Mouse (Mus musculus) kidney, postnatal 14 days (tissue): ENCODE results near the gene Iqcc.

Source experiments
- DNase-seq: peaks from one replicate; pipeline ENCODE4 v3.0.0; 2022; ENCODE audit warnings: mixed read lengths

The Iqcc gene

DNA sequence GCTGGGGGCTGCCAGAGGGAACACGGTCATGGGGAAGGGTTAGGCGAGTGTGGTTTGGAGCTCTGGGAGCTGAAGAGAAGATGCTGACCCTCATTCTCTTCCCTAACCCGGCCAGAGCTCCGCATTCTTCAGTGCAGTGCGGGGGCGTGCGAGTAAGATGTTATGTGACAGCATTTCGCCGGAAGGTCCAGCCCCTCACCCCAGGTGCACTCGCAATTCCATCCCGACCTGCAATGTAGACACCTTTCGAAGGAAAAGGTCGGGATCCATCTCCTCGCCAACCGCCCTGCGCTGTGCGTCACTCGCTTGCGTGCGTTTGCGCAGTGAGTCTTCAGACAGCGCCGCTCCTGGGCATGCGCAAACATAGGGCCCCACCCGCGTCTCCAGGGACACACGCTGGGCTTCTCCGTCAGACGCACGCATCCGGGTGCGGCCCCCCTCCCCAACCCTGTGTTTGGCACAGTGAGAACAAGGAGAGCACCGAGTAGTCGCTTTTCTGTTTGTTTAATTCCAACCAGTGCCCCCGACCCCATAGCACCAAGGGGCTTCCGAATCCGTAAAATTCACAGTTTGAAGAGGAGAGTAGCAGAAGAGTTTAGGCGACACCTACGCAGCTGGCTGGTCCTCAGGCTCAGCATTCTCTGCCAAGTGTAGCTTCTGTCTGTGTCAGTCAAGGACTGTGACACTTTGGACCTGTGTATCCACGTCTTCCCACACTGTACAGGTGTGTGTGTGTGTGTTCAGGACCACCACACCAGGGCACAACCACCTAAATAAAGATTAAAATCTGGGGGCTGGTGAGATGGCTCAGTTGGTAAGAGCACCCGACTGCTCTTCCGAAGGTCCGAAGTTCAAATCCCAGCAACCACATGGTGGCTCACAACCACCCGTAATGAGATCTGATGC, at the start of gene Iqcc:
Iqcc (minus strand) TSS at position 314 of the 906 bp plus-strand sequence.
- peak; percentile 97 for DNase-seq

DNA sequence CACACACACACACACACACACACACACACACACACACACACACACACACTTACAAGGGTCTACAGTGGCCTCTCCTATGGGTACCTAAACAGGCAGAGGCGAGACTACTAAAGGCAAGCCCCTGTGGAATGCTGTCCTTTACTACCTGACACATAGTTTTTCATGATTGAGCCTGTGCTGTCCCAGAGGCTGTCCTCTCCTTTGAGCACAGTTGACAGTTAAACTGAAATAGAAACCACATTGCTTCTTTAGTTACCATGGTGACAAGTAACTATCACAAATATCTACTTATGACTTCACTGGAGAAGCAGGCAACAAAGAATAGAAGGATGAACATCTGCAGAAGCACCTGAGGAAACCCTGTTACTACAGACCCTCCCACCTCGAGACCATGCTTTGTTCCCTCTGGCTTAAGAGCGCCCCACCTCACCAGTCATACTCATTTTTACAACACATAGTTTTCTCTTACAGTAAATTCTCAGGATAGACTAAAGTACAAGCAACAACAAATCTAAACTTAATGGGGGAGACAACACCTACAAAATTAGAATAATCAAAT, 43.4 kb upstream of the Iqcc start:
- DNase-seq: no peak

DNA sequence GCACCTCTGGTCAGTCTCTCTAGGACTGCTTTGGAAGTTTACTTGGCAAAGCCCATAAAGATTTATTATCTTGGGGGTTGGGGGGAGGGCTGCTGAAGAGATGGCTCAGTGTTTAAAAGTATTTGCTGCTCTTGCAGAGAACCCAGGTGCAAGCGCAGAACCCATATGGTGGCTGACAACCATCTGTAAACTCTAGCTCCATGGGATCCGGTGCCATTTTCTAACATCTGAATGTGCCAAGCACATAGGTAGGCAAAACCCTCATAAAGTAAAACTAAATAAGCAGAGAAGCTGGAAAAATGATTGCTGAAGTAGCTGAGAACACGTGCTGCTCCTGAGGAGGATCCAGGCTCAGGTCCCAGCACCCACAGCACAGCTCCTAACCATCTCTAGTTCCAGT, 42.7 kb upstream of the Iqcc start:
- DNase-seq: no peak

DNA sequence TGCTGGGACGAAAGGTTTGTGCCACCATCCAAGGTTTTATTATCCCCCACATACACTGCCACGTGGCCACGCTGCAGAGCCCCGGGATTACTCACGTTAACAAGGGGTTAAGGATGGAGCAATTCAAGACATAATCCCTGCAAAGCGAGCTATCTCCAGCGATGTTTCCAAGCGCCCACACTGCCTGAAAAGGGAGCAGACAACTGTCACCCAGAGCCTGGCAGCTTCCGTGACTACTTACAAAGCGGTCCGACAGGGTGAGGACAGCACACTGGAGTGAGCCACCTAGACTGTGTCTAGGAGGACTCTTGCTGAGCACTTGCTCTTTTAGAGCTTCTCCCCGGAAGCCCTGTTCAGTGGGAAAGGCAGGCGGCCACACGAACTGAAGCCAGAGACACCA, 35.9 kb upstream of the Iqcc start:
- no peak for DNase-seq

DNA sequence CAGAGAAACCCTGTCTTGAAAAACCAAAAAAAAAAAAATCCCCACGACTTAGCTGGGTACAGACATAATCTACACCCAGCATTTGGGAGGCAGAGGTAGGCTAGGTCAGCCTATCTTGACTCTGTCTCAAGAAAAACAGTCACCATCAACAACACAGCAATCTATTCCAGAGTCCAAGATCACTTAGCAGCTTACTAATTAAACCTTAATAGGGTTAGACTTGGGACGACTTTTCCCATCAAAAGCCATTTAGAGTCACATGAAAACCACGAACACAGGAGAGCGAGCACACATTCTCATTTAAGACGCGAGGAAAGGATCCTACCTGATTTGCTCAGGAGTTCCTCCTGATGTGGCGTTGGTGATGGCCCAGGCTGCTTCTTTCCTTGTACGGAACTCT, 31.5 kb upstream of the Iqcc start:
- DNase-seq: no peak

DNA sequence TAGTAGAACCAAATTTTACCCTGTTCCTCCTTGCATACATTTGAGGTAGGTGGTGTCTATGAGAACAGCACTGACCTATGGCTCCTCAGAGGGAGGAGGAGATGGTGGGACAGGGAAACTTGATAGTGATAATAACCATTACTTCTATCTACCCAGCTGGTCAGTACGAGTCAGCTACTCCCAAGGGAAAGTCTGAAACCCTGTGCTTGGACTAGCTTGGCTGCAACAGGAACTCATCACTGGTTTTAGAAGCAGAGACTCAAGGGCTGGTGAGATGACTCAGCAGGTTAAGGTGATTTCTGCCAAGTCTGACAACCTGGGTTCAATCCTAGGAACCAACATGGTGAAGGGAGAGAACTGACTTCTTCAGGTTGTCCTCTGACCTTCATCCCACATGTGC, 29.8 kb upstream of the Iqcc start:
- no peak for DNase-seq

DNA sequence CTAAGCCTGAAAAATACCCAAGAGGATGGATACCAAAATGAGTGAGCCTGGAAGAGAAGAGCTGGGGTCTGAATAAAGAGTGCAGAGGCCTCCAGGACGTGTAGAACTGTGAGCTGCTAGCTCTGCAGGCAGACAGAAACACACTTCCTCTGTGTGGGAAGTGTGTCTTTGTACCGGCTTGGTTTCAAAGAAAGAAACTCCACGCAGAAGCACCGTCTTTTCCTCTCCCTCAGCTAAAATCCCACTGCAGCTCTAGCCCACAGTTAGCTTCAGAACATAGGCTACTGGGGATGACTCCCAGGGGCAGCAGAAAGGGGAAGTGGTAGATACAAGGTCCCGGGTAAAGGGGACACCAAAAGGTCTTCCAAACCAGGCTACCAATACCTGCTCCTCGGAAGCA, 26.3 kb upstream of the Iqcc start:
- DNase-seq: no peak

DNA sequence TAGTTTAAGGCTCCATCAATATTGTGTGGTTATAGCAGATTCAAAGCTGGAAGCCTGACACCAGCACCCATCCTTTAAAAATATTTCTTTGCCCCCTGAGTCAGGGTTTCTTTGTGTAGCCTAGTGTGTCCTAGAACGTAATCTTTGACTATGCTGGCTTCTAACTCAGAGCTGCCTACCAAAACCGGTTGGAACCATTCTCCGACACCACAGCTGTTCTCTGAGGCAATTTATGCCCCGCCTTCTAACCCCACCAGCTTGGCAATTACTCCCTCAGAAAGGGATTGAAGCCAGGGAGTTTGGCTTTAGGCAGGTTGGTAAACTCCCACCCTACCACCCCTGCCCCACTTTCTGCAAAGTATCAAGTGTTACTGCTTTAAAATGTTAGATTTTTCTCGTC, 22.9 kb upstream of the Iqcc start:
- peak; percentile 36 for DNase-seq

DNA sequence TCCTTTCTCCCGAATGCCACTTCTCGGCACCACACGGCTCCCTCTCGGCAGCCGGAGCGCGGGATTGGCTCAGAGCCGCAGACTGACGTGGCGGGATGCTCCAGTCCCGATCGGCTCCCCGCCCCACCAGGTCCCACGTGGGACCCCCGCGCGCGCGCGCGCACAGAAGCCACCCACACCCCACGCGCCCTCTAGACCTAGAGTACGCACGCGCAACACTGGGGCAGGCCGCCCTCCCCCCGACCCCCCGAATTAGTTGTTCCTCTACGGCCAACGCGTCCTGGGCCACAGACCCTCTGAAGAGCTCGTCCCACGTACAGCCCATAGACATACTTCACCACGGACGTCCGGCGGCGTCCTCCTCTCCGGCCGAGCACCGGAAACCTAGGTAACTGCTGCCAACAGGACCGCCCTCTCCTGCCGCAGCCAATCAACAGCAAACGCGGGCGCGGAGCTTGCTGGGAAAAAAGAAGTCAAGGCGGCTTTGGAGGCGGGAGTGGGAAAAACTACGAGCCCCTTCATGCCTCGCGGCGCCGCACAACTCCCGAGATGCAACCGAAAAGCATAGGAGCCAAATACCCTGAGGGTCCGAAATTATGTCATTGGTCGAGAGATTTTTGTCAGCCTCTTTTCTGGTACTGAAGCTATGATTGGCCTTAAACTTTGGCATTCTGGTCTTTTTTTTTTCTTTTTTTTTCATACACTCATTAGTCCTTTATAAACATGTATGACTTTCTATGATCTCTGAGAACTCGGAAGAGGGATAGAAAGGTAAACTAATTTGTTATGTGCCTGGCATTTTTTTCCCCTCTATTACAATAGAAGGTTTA, 22.0 kb upstream of the Iqcc start, which contains the start of gene Txlna:
Txlna (minus strand) TSS at position 428 of the 830 bp plus-strand sequence.
- peak; percentile 98 for DNase-seq

DNA sequence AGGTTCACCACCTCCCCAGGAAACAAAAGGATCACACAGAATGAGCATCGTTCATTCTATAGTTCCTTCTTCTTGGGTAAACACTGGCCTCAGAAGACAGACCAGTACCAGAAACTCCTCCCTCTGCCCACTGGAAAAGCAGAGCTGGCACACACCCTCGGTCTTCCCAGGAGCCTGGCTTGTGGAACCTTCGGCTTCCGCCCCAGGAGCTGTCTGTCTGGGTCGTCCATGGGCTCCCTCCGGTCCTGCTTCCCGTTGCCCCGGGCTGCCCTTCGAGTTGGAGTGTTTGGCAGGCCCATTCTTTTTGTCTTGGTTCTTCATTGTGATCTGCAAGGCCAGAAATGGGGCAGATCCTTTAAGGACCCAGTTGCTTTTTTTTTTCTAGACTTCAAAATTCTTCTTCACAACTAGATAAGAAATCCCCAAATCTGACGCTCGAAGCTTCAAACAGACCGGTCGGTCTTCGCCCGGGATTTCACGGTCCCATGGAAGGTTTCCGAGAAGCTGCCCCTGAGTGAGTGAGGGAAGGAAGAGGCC, 21.3 kb upstream of the Iqcc start:
- peak; percentile 59 for DNase-seq

DNA sequence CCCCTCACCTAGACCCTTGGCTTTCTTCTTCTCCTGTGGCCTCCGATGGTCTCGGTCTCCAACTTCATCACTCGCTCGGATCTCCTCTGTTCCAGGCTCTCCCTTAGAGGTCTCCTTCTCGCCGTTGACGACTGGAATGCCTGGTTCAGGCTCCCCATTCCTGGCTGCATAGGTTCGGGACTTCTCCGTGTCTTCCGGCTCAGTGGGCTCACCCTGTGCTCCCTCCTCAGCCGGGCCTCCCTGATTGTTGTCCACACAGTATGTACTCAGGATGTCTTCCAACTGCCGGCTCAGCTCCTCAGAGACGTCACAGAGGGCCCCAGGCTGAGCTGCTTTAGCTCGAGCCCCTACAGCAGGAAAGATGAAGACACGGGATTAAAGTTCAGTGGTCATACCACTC, 20.3 kb upstream of the Iqcc start:
- DNase-seq: no peak

DNA sequence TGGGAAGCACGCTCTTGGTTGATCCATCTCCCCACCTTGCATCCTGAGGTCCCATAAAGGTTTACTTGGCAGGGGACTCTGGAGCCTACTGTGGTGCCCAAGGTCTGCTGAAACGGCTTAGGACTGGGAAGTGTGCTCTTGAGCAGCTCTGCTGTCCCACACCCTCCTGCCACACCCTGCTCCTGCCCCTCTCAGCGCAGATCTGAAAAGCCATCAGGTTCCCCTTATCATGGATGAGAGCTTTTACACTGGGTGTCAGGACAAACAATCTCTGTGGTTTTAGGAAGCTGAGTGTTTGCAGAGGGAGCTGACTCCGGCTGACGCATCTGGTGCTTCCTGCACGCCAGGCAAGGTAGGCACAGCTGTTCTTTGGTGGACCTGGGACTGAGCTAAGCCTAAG, 15.0 kb upstream of the Iqcc start:
- DNase-seq: no peak

DNA sequence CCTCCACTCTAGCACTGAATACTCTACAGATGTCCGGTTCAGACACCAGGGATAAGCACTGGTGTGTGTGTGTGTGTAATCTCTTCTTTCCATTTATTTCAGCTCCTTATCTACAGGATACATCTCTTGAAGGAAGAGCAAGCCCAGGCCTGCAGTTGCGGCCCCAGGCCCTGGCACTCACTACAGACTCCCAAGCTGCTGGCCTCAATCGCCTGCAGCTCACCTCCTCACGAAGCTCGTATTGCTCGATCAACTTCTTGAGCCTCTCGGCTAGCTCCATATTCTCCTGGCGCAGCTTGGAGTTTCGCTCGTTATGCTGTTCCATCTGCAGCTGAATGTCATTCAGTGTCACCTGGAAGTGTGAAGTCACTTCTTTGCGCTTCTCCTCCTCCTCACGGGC, 13.0 kb upstream of the Iqcc start:
- no peak for DNase-seq

DNA sequence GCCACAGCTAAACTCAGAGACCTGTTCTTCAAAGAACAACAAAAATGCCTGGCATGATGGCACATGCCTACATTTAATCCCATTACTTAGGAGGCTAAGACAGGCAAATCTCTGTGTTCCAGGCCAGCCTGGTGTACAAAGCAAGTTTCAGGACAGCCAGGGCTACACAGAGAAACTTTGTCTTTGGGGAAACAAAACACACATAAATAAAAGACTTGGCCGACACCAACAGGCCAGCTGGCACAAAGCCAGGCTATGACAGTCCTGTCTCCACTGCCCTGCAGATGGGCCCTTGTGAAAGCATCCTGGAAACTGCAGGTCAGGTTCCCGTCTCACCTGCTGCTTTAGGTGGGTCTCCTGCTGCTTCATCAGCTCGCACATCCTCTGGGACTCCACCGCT, 12.0 kb upstream of the Iqcc start:
- DNase-seq: peak; percentile 63

DNA sequence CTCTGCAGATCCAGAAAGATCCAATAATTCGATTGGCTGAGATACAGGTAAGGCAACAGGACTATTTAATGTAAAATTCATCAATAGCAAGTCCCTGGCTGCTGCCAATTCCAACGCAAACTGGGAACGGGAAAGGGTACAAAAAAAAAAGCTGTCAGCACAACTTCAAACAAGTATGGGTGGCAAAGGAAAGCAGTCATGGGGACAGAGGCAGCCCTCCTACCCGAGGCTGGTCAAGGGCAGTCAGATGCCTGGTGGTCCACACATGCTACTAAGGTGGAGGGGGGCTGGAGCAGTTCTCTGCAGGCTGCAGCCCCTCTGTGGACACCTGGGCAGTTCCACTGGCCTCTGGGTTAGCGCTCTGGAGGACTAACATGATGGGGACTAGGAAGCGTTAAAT, 7.1 kb upstream of the Iqcc start:
- DNase-seq: no peak

DNA sequence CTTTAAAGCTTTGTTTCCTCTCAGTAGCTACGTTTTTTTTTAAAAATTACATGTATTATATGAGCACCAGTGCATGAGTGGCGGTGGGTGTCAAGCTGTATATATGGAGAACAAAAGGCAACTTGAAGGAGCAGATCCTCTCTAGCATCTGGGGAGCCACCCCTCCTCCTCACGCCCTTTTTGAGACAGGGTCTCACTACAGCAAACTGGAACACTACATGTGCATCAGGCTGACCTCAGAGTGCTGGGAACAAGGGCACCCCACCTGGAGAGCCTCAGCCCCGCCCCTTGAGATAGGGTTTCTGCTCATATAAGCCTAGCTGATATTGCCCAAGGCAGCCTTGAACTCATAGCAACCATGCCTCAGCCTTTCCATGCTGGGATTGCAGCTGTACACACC, 6.6 kb upstream of the Iqcc start:
- DNase-seq: no peak

DNA sequence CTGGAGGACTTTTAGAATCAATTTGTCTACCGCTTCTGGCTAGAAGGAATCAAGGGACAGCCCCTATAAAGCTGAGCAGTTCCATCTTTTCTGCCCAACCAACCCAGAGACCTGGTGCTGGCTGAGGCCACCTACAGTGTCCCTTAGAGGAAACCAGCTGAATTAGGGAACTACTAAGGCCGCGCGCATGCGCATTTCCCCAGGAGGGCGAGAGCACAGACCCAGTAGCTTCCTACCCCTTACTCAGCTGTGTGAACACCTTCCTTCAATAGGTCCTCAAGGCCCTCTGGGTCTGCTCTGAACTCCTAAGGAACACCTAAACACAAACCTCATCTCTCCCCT, 6.1 kb upstream of the Iqcc start:
- DNase-seq: peak; percentile 60

DNA sequence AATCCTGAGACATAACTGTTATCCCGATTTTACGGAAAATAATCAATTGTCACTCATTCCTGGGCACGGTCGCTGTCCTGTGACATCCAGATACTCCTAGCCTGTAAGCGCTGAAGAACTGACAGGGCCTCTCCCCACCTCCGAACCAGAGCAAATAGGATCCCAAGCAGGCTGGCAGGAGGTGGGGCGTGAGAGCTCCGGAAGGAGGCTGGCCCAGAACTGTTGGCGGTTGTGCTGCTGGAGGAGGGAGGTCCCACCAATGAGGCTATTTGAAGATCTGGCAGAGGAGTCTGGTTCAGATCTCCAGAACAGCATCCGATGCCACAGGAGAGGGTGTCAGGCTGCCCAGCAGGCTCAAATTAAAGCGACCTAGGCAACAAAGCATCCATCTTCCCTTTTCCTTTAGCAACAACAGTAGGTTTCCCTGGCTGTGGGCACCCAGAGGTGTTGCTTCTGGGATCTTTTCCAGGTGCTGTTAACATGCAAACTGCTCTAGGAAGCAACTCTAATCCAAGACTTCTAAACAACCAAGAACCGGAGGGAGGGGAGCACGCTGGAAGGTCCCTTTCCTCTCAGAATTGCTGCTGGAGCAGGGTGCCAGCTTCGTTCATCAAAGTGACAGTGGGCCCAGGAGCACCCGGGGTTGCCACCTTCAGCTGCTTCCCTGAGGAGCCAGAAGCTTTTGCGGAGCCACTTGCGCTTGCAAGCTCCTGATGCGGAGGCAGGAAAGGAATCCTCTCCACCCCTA, 5.6 kb upstream of the Iqcc start:
- peak; percentile 91 for DNase-seq

DNA sequence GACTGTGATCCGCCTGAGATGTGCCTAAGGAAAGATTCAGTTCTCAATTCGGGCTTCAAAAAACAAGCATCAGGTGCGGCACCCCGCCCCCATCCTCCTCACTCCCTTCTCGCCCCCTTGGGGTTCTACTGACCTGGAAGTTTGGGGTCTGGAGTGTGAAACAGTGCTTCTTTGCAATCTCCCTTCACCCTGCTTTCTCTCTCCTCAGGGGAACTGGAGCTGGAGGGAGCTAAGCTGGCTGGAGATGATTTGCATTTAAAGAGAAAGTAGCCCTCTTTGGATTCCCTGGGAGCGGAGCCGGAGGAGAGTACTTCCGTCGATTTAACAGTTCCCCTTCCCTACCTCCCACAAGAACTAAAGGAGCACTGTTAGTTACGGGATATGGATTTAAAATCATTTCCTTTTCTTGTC, 4.8 kb upstream of the Iqcc start, which contains the start of gene Ccdc28b:
Ccdc28b (minus strand) TSS at position 267 of the 411 bp plus-strand sequence.
- DNase-seq: peak; percentile 62

DNA sequence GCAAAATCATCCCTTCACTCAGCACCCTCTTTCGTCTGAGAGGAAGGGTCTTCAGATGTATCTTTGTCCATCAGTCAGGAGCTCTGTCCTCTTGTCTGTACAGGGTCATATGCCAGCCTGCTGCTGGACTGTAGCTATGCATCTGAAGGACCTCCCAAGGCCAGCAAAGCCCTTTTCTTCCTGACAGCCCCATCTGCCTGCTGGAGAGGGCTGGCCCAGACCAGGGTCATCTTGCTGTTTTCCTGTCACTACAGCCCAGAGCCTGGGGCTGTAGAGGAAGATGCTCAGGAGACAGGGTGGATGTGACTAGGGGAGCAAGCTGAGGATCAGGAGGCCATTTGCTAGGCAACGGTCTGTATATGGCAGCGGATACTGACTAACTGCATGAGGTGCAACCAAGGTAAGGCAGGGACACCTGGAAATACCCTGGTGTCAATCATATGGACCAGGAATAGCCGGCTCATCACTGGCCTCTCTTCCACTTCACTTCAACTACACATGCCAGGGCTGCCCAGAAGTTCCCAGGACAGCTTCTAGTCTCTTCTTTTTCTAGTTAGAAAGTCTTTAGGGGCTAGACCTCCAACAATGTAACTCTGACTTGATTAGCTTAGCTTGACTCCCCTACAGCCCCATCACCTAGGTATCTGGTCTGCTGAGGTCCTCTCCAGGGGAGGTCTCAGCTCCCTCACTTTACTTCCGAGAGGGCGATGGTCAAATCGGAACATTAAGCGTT, 4.1 kb upstream of the Iqcc start:
- no peak for DNase-seq

DNA sequence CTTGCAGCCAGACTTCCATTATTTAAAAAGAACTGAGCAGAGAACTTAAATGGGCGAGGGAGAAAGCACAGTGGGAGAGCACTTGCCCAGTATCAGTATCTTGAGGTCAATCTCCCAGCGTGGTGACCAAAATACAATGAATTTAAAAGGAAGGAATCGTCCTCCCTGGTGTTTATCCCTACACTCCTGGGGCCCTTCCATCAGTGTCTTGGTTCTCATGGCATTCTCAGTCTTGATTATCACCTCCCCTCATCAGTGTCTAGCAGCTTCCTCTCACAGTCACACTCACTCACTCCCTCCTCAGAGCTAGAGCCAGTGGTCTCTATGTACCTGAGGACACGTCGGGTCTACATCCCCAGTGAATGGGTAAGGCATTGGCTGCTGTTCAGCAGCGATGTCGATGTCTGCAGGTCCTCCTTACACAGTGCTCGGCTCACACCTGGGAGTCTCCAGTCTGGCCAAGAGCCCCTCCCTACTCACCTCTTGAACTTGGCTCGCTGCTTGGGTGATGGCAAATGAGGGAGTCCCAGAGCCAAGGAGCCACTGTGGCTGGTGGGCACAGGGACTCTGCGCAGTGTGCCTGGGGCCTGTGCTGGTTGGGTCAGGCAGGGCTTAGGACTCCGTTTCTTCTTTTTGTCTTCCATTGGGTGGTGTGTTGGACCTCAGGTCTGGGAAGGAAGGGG, 3.4 kb upstream of the Iqcc start:
- no peak for DNase-seq
